Mouse (Mus musculus) CH12.LX (cell line): ENCODE data around the gene Soga1. TPM values are rescaled to one million over a fixed set of nuclear protein-coding genes. Genes with fewer than 3 reads are reported as not detected.

ENCODE experiments used
- DNase-seq: peaks from one replicate; pipeline ENCODE4 v3.0.0-alpha.2; 2013; ENCODE audit errors: extremely low read depth
- H3K27ac ChIP-seq: 2 replicates; pipeline ENCODE4 v1.5.1; 2012; ENCODE audit warnings: low read depth, mild to moderate bottlenecking, control low read depth, moderate library complexity; ENCODE audit not compliant: insufficient read depth
- H3K27me3 ChIP-seq: replicated peaks from 2 replicates; pipeline ENCODE3; 2012; ENCODE audit warnings: inconsistent platforms
- H3K36me3 ChIP-seq, 2 experiments: replicated peaks in 1 of 2; 2 replicates each; pipeline versions ENCODE3 to v1.6.1; 2012; ENCODE audit warnings: inconsistent platforms in 1 of 2, low read length in 1 of 2, mild to moderate bottlenecking in 1 of 2, mixed read lengths in 1 of 2, moderate library complexity in 1 of 2; ENCODE audit not compliant: control insufficient read depth in 1 of 2, insufficient read depth in 1 of 2
- H3K4me1 ChIP-seq, 2 experiments: 2 replicates each; pipeline ENCODE4 v1.6.1; 2012; ENCODE audit warnings: inconsistent platforms in 1 of 2, moderate library complexity in 1 of 2; ENCODE audit not compliant: insufficient read depth in 2 of 2, control insufficient read depth in 1 of 2
- H3K4me2 ChIP-seq: 2 replicates; pipeline ENCODE4 v1.6.1; 2012; ENCODE audit warnings: low read depth, mild to moderate bottlenecking, control low read depth; ENCODE audit not compliant: poor library complexity, insufficient read depth, severe bottlenecking
- H3K4me3 ChIP-seq, 3 experiments: fragments of 150-350 bp in 1 of 3; sonication (generic) in 1 of 3; replicated peaks in 1 of 3; 2 replicates each; pipeline versions ENCODE3 to v1.5.1; 2011 to 2012; ENCODE audit warnings: low read depth in 2 of 3, low read length in 2 of 3, mild to moderate bottlenecking in 2 of 3, moderate library complexity in 2 of 3, control low read depth in 1 of 3, improper control_type of control experiment in 1 of 3, inconsistent platforms in 1 of 3, mixed read lengths in 1 of 3; ENCODE audit not compliant: poor library complexity in 1 of 3
- H3K79me2 ChIP-seq: replicated peaks from 2 replicates; pipeline ENCODE4 v1.6.1; 2012; ENCODE audit warnings: mild to moderate bottlenecking, moderate library complexity; ENCODE audit not compliant: control insufficient read depth, poor library complexity, insufficient read depth, severe bottlenecking; ENCODE audit errors: extremely low read depth
- H3K9ac ChIP-seq: 2 replicates; pipeline ENCODE4 v1.6.1; 2012; ENCODE audit warnings: low read depth, mild to moderate bottlenecking, control low read depth, moderate library complexity; ENCODE audit not compliant: insufficient read depth
- H3K9me3 ChIP-seq: replicated peaks from 2 replicates; pipeline ENCODE3; 2012; ENCODE audit warnings: low read length, inconsistent platforms, mixed read lengths
- BHLHE40 ChIP-seq: IDR thresholded peaks from 2 replicates; pipeline ENCODE4 v1.6.1; 2011; ENCODE audit warnings: mild to moderate bottlenecking, low read depth, low read length, improper control_type of control experiment
- CTCF ChIP-seq, 2 experiments: IDR thresholded peaks in 1 of 2; conservative IDR thresholded peaks in 1 of 2; 2 replicates each; pipeline ENCODE4 v1.5.1; 2011 to 2012; ENCODE audit warnings: low read depth in 2 of 2, low read length in 2 of 2, improper control_type of control experiment in 1 of 2, inconsistent platforms in 1 of 2, mild to moderate bottlenecking in 1 of 2, moderate library complexity in 1 of 2
- E2F4 ChIP-seq: IDR thresholded peaks from 2 replicates; pipeline ENCODE4 v1.6.1; 2011; ENCODE audit warnings: low read depth, low read length, improper control_type of control experiment; ENCODE audit not compliant: insufficient replicate concordance
- EP300 ChIP-seq: IDR thresholded peaks from 2 replicates; pipeline ENCODE4 v1.6.1; 2011; ENCODE audit warnings: low read length, improper control_type of control experiment
- ETS1 ChIP-seq: conservative IDR thresholded peaks from 2 replicates; pipeline ENCODE4 v1.6.1; 2012; ENCODE audit warnings: low read depth, mild to moderate bottlenecking, inconsistent platforms, low read length, improper control_type of control experiment, moderate library complexity
- IRF4 ChIP-seq: IDR thresholded peaks from 2 replicates; pipeline ENCODE4 v1.6.1; 2014; ENCODE audit warnings: low read depth, mild to moderate bottlenecking, inconsistent platforms, low read length, improper control_type of control experiment
- JUND ChIP-seq: conservative IDR thresholded peaks from 2 replicates; pipeline ENCODE4 v1.6.1; 2011; ENCODE audit warnings: low read depth, low read length, improper control_type of control experiment
- KAT2A ChIP-seq: IDR thresholded peaks from 2 replicates; pipeline ENCODE4 v1.6.1; 2012; ENCODE audit warnings: low read length, improper control_type of control experiment, inconsistent platforms; ENCODE audit not compliant: insufficient replicate concordance
- MAZ ChIP-seq: IDR thresholded peaks from 2 replicates; pipeline ENCODE4 v1.6.1; 2012; ENCODE audit warnings: low read depth, mild to moderate bottlenecking, inconsistent platforms, low read length, improper control_type of control experiment, moderate library complexity
- MEF2A ChIP-seq: IDR thresholded peaks from 2 replicates; pipeline ENCODE4 v1.6.1; 2014; ENCODE audit warnings: low read depth, mild to moderate bottlenecking, inconsistent platforms, low read length, improper control_type of control experiment, borderline replicate concordance
- MXI1 ChIP-seq: IDR thresholded peaks from 2 replicates; pipeline ENCODE4 v1.6.1; 2011; ENCODE audit warnings: mild to moderate bottlenecking, low read depth, low read length, improper control_type of control experiment
- MYC ChIP-seq: IDR thresholded peaks from 2 replicates; pipeline ENCODE4 v1.6.1; 2011; ENCODE audit warnings: low read depth, mild to moderate bottlenecking, improper control_type of control experiment, low read length
- NRF1 ChIP-seq: IDR thresholded peaks from 2 replicates; pipeline ENCODE4 v1.6.1; 2014; ENCODE audit warnings: low read depth, mild to moderate bottlenecking, inconsistent platforms, low read length, improper control_type of control experiment, moderate library complexity
- PAX5 ChIP-seq: IDR thresholded peaks from 2 replicates; pipeline ENCODE4 v1.6.1; 2012; ENCODE audit warnings: low read length, inconsistent platforms, mixed read lengths
- RAD21 ChIP-seq: IDR thresholded peaks from 2 replicates; pipeline ENCODE4 v1.6.1; 2011; ENCODE audit warnings: low read depth, mild to moderate bottlenecking, low read length, improper control_type of control experiment, moderate library complexity
- SIN3A ChIP-seq: IDR thresholded peaks from 2 replicates; pipeline ENCODE4 v1.6.1; 2012; ENCODE audit warnings: low read length, improper control_type of control experiment, inconsistent platforms
- SMC3 ChIP-seq: IDR thresholded peaks from 2 replicates; pipeline ENCODE4 v1.6.1; 2011; ENCODE audit warnings: low read depth, low read length, improper control_type of control experiment
- TCF12 ChIP-seq: IDR thresholded peaks from 2 replicates; pipeline ENCODE4 v1.6.1; 2014; ENCODE audit warnings: low read depth, mild to moderate bottlenecking, inconsistent platforms, low read length, improper control_type of control experiment
- ZC3H11A ChIP-seq: IDR thresholded peaks from 2 replicates; pipeline ENCODE4 v1.6.1; 2012; ENCODE audit warnings: low read depth, mild to moderate bottlenecking, inconsistent platforms, low read length, improper control_type of control experiment
- ZKSCAN1 ChIP-seq: IDR thresholded peaks from 2 replicates; pipeline ENCODE4 v1.6.1; 2012; ENCODE audit warnings: low read depth, inconsistent platforms, low read length, improper control_type of control experiment, borderline replicate concordance
- dilution Hi-C: fragments of 300-500 bp; cut with MboI; formaldehyde crosslinking; loops from 2 replicates; pipeline ENCODE4 v1.14.3; 2020; ENCODE audit warnings: low sequenced_read_pairs; ENCODE audit not compliant: extremely low pct_unique_long_range_greater_than_20kb, extremely low pct_ligation_motif_present
- in situ Hi-C: fragments of 300-500 bp; cut with MboI; formaldehyde crosslinking; loops from 3 replicates; pipeline ENCODE4 v1.14.3; 2019; ENCODE audit warnings: low sequenced_read_pairs, low pct_ligation_motif_present, low pct_unique_long_range_greater_than_20kb, mixed read lengths
- polyA plus RNA-seq: library from polyadenylated mRNA; unstranded; fragments of >175 nt; gene quantifications from 2 replicates; pipeline ENCODE4 v1.2.1, GENCODE M21; 2012; ENCODE audit warnings: low read depth; ENCODE audit not compliant: insufficient read length
- total RNA-seq, 2 experiments: library from RNA; depleted of rRNA; stranded (reverse); fragments of 300-350 nt in 1 of 2; fragments of >200 nt in 1 of 2; gene quantifications; 2 replicates each; pipeline ENCODE4 v1.2.3; 2012 to 2014

Soga1 gene
- total and polyA plus RNA-seq, 3 experiments, result 0.39 to 2.0 (median 2.0) TPM

DNA sequence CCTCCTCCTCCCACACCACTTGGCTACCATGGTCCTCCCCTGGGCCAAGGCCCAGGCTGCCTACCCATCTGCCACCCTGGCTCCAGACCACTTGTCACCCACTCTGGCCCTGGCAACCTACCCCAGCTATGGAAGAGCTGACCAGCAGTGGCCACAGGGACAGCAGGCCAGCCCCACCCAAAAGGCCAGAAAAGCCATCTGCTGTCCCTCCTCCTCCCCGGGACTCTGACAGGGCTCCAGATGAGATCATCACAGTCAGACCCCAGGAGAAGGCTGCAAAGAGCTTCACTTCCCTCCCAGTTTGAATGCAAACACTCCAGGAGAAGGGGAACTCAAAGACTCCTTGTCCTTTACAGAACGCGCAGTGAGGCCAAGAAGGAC is 9.7 kb downstream of the Soga1 start:
- Histone ChIP-seq H3K9me3 (no peaks in the 10 kb centered on the region), H3K79me2 (no peaks in the 10 kb centered on the region), H3K27ac (no peak overlapping the region)
- TF ChIP-seq IRF4 (no peak), SIN3A (no peak), ZC3H11A (no peak), PAX5 (no peak), NRF1 (no peak), ZKSCAN1 (no peak), CTCF (conservative IDR thresholded peaks at IDR 0.05 in 1 of 2, IDR thresholded peaks at IDR 0.05 in 1 of 2; ENCODE audit: low read depth in 2 of 2, low read length in 2 of 2) (no peak), MYC (no peak), RAD21 (no peak), JUND (no peak), SMC3 (no peak), BHLHE40 (no peak), MEF2A (no peak), MAZ (no peak), TCF12 (no peak)
- TF ChIP-seq, all 38 proteins: peak for 0
- no peak overlapping the region for H3K4me3 ChIP-seq
- no peak for DNase-seq
- H3K9ac ChIP-seq, result no peak overlapping the region
- H3K4me2 ChIP-seq, result no peak overlapping the region
- H3K4me1 ChIP-seq, result peaks cover 29 to 72% of the 10 kb centered on the region in 2 experiments
- in situ Hi-C loops (no loop called here), dilution Hi-C loops (no loop called here)
- H3K27me3 ChIP-seq, result no peaks in the 10 kb centered on the region
- no peaks in the 10 kb centered on the region for H3K36me3 ChIP-seq

- no peaks in the 10 kb centered on the region for H3K9me3 ChIP-seq
- in situ Hi-C loops (no loop called here), dilution Hi-C loops (no loop called here)
- H3K27me3 ChIP-seq, result no peaks in the 10 kb centered on the region
- no peak overlapping the region for H3K4me3 ChIP-seq
- no peak overlapping the region for H3K9ac ChIP-seq
- no peak overlapping the region for H3K4me2 ChIP-seq
- H3K36me3 ChIP-seq, result no peaks in the 10 kb centered on the region
- no peaks in the 10 kb centered on the region for H3K79me2 ChIP-seq
- peaks cover 34 to 75% of the 10 kb centered on the region in 2 experiments for H3K4me1 ChIP-seq
- no peak for DNase-seq
- no peak for TF ChIP-seq EP300
- TF ChIP-seq ZC3H11A, result no peak
- TF ChIP-seq MXI1, result no peak
- TF ChIP-seq KAT2A, result no peak
- TF ChIP-seq ETS1, result no peak
- no peak for TF ChIP-seq E2F4
- no peak for TF ChIP-seq MYC
- TF ChIP-seq, all 38 proteins: peak for 0
- H3K27ac ChIP-seq, result no peak overlapping the region
Observed at GRCm38 (mm10) chr2:157068701-157069354, 10.2 kb downstream of the Soga1 start.
